Mouse (Mus musculus): ENCODE results near the gene Gm5622.
"Not testable (repeated sequence)": the region's sequence is repeated elsewhere in the genome, so short reads cannot be mapped to it uniquely, and the experiment has no call there.

Gene Gm5622

DNA sequence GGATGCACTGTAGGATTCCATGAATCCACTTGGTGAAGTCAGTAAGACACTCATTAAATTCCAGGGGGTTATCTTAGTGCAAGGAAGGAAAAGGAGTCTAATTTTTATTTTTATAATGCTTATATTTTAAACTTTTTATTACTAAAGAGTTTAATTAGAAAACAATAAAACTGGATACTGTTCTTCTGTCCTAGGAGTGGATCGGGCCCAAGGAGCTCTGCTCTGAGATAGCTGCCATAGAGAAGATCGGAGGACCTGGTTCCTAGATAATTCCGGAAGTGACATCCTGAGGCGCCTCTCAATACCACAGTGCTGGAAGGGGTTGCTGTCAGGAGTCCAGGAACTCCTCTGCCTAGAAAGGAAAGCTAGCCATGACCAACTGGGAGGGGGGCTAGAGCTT lies at the start of gene Gm5622:
Gene Gm5622 (plus strand): TSS at position 301 of the 400 bp plus-strand sequence.
- no peak for DNase-seq (ENCODE audit: low spot score)

DNA sequence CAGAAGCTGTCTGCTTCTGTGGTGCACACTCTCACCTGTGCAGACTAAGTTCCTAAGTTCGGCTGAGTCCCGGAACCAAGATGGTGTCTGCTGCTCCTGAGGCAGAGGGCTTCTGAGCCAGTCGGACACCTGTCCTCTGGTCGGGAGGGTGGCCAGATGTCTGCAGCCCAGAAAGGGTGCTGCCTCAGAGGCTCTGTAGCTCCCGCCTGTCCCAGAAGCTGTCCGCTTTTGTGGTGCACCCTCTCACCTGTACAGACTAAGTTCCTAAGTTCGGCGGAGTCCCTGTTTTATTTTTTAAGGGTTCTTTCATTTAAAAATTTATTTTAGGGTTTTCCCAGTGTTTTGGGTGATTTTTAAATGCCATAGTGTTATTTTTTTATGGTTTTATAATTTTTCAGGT lies 45.2 kb upstream of the Gm5622 start:
- no peak for DNase-seq (ENCODE audit: low spot score)

DNA sequence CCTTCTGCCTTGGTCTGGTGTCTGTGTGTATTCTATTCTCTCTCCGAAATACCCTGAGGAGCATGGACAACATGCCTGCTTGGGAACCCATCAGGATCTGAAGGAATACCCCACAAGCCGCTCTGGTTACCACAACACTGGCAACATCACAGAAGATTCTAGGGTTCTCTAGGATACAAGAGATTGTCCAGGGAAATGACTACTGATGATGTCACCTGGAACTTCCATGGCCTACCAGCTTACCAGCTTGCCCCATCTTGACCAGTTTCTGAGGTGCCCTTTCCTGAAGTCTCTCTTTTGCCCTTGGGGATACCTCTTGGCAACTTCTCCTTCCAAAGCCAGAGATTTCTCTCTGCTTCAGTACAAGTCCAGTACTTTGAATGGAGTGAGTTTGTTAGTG lies 21.4 kb downstream of the Gm5622 start, which contains the start of gene Gm17175:
Gene Gm17175 (minus strand): TSS at position 101 of the 400 bp plus-strand sequence.
- not testable (repeated sequence) for DNase-seq (ENCODE audit: low spot score)

DNA sequence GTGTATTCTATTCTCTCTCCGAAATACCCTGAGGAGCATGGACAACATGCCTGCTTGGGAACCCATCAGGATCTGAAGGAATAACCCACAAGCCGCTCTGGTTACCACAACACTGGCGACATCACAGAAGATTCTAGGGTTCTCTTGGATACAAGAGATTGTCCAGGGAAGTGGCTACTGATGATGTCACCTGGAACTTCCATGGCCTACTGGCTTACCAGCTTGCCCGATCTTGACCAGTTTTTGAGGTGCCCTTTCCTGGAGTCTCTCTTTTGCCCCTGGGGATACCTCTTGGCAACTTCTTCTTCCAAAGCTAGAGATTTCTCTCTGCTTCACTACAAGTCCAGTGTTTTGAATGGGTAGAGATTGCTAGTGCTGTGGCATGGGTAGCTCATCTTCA lies 39.4 kb downstream of the Gm5622 start, which contains the start of gene Gm17174:
Gene Gm17174 (minus strand): TSS at position 101 of the 400 bp plus-strand sequence.
- not testable (repeated sequence) for DNase-seq (ENCODE audit: low spot score)

DNA sequence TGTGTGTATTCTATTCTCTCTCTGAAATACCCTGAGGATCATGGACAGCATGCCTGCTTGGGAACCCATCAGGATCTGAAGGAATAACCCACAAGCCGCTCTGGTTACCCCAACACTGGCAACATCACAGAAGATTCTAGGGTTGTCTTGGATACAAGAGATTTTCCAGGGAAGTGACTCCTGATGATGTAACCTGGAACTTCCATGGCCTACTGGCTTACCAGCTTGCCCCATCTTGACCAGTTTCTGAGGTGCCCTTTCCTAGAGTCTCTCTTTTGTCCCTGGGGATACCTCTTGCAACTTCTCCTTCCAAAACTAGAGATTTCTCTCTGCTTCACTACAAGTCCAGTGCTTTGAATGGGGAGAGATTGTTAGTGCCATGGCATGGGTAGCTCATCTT lies 58.6 kb downstream of the Gm5622 start, which contains the start of gene Gm17078:
Gene Gm17078 (minus strand): TSS at position 101 of the 400 bp plus-strand sequence.
- no peak for DNase-seq (ENCODE audit: low spot score)

DNA sequence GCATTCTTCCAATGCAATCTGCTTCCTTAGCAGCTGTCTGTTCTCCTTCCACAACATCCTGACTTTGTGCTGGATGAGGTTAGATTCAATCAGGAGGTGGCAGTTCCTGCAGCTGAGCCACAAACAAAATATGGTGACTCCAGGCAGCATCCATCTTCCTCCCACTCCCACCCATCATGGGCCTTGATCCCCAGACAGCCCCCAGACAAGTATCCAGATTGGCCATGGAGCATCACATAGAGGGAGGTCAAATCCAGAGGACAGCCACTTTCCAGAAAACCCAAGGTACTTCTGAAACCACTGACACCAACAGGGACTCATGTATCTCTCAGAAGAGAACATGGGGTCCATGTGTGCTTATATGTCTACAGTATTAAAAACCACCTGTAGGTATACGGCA lies 79.8 kb downstream of the Gm5622 start:
- not testable (repeated sequence) for DNase-seq (ENCODE audit: low spot score)

DNA sequence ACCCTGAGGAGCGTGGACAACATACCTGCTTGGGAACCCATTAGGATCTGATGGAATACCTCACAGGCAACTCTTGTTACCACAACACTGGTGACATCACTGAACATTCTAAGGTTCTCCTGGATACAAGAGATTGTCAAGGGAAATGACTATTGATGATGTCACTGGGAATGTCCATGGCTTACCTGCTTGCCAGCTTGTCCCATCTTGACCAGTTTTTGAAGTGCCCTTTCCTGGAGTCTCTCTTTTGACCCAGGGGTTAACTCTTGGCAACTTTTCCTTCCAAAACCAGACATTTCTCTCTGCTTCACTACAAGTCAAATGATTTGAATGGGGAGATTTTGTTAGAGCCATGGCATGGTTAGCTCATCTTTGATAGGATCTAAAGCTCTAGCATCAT lies 83.0 kb downstream of the Gm5622 start, which contains the start of gene Gm4181:
Gene Gm4181 (minus strand): TSS at position 101 of the 400 bp plus-strand sequence.
- not testable (repeated sequence) for DNase-seq (ENCODE audit: low spot score)

DNA sequence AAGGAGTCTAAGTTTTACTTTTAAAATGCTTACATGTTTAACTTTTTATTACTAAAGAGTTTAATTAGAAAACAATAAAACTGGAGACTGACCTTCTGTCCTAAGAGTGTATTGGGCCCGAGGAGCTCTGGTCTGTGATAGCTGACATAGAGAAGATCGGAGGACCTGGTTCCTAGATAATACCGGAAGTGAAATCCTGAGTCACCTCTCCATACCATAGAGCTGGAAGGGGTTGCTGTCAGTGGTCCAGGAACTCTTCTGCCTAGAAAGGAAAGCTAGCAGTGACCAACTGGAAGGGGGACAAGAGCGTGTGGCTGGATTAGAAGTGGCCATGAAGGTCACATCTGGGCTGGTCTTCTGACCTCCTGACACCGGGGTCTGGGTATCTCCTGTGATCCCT lies 124.7 kb downstream of the Gm5622 start:
- no peak for DNase-seq (ENCODE audit: low spot score)

DNA sequence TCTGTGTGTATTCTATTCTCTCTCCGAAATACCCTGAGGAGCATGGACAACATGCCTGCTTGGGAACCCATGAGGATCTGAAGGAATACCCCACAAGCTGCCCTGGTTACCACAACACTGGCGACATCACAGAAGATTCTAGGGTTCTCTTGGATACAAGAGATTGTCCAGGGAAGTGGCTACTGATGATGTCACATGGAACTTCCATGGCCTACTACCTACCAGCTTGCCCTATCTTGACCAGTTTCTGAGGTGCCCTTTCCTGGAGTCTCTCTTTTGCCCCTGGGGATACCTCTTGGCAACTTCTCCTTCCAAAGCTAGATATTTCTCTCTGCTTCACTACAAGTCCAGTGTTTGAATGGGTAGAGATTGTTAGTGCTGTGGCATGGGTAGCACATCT lies 142.8 kb downstream of the Gm5622 start, which contains the start of gene Gm17079:
Gene Gm17079 (minus strand): TSS at position 101 of the 400 bp plus-strand sequence.
- not testable (repeated sequence) for DNase-seq (ENCODE audit: low spot score)
